Mouse (Mus musculus): ENCODE measurements around the gene Gpc2. TPM values are rescaled to one million over a fixed set of nuclear protein-coding genes. Genes with fewer than 3 reads are reported as not detected.
A peak's percentile ranks its signal among the peaks of the same experiment; 100 is the strongest.

Gpc2 gene
- total RNA-seq (2021), result under 1 TPM in 1 of 2 experiments, not detected in 1; 0.06 TPM
- long read RNA-seq, experiment 1, result 0 reads
- long read RNA-seq, experiment 2, result 0 reads

GRCm38 (mm10) chr5:138279585-138280424 lies at the start of gene Gpc2, which contains the start of the genes Gm43720 and Stag3:
Gpc2 (minus strand) TSS chr5:138280005.
Gm43720 (minus strand) TSS chr5:138279958.
Stag3 (plus strand) TSS chr5:138280240.
- intact Hi-C loops (cut with DNase I), result no loop called here

GRCm38 (mm10) chr5:138312795-138313194 lies 33.0 kb upstream of the Gpc2 start:
- DNase-seq, result no peak
- no peak overlapping the region for H3K4me3 ChIP-seq
- H3K27ac ChIP-seq, result no peak overlapping the region
- TF ChIP-seq CTCF (IDR thresholded peaks at IDR 0.05), result no peak
- intact Hi-C loops (cut with DNase I), result no loop called here

More at GRCm38 (mm10) chr5:138279585-138280424, at the start of gene Gpc2, which contains the start of the genes Gm43720 and Stag3:
- DNase-seq, result peak; percentile 85
- Histone ChIP-seq H3K27ac (no peak within 1 kb of the TSS; the same call in 1 of the 2 replicates), H3K4me3 (peak within 1 kb of the TSS; percentile 69)
- TF ChIP-seq CTCF (IDR thresholded peaks at IDR 0.05), result no peak

GRCm38 (mm10) chr5:138299613-138300012 lies 19.8 kb upstream of the Gpc2 start:
- no peak for DNase-seq
- no peak overlapping the region for H3K27ac ChIP-seq
- intact Hi-C loops (cut with DNase I), result no loop called here
- no peak for TF ChIP-seq CTCF (IDR thresholded peaks at IDR 0.05)
- no peak overlapping the region for H3K4me3 ChIP-seq

GRCm38 (mm10) chr5:138294158-138294557 lies 14.4 kb upstream of the Gpc2 start:
- intact Hi-C loops (cut with DNase I), result no loop called here
- no peak for TF ChIP-seq CTCF (IDR thresholded peaks at IDR 0.05)
- Histone ChIP-seq H3K4me3 (no peak overlapping the region), H3K27ac (no peak overlapping the region)
- DNase-seq, result no peak

GRCm38 (mm10) chr5:138291638-138292037 lies 11.8 kb upstream of the Gpc2 start:
- H3K4me3 ChIP-seq, result no peak overlapping the region
- intact Hi-C loops (cut with DNase I), result no loop called here
- no peak for DNase-seq
- no peak overlapping the region for H3K27ac ChIP-seq
- no peak for TF ChIP-seq CTCF (IDR thresholded peaks at IDR 0.05)

GRCm38 (mm10) chr5:138287861-138288260 lies 8.1 kb upstream of the Gpc2 start:
- DNase-seq, result no peak
- peak; percentile 11; the same call in 1 of the 2 replicates for TF ChIP-seq CTCF (IDR thresholded peaks at IDR 0.05)
- no peak overlapping the region for H3K27ac ChIP-seq
- no peak overlapping the region for H3K4me3 ChIP-seq
- intact Hi-C loops (cut with DNase I), result no loop called here

GRCm38 (mm10) chr5:138283540-138283939 lies 3.7 kb upstream of the Gpc2 start:
- H3K4me3 ChIP-seq, result no peak overlapping the region
- no peak for DNase-seq
- TF ChIP-seq CTCF (IDR thresholded peaks at IDR 0.05), result no peak
- intact Hi-C loops (cut with DNase I), result no loop called here
- H3K27ac ChIP-seq, result no peak overlapping the region

GRCm38 (mm10) chr5:138281798-138282197 lies 2.0 kb upstream of the Gpc2 start:
- intact Hi-C loops (cut with DNase I), result no loop called here
- DNase-seq, result no peak
- no peak overlapping the region for H3K27ac ChIP-seq
- H3K4me3 ChIP-seq, result no peak overlapping the region
- no peak for TF ChIP-seq CTCF (IDR thresholded peaks at IDR 0.05)

GRCm38 (mm10) chr5:138280829-138281228 lies 1.0 kb upstream of the Gpc2 start:
- H3K4me3 ChIP-seq, result no peak overlapping the region
- no peak for DNase-seq
- no peak for TF ChIP-seq CTCF (IDR thresholded peaks at IDR 0.05)
- no peak overlapping the region for H3K27ac ChIP-seq
- intact Hi-C loops (cut with DNase I), result no loop called here

GRCm38 (mm10) chr5:138280425-138280768 lies 592 bp upstream of the Gpc2 start:
- Histone ChIP-seq H3K27ac (no peak overlapping the region), H3K4me3 (peak overlapping the region; percentile 69)
- intact Hi-C loops (cut with DNase I), result no loop called here
- DNase-seq, result no peak
- TF ChIP-seq CTCF (IDR thresholded peaks at IDR 0.05), result no peak

- Histone ChIP-seq H3K4me3 (no peak overlapping the region), H3K27ac (no peak overlapping the region)
- TF ChIP-seq CTCF (IDR thresholded peaks at IDR 0.05), result no peak
- intact Hi-C loops (cut with DNase I), result no loop called here
- no peak for DNase-seq
Observed at GRCm38 (mm10) chr5:138277994-138278393, 1.8 kb downstream of the Gpc2 start.

GRCm38 (mm10) chr5:138275216-138276050 lies 4.4 kb downstream of the Gpc2 start:
- intact Hi-C loops (cut with DNase I), result no loop called here
- Histone ChIP-seq H3K27ac (no peak overlapping the region), H3K4me3 (no peak overlapping the region)
- no peak for TF ChIP-seq CTCF (IDR thresholded peaks at IDR 0.05)
- no peak for DNase-seq

- intact Hi-C loops (cut with DNase I), result no loop called here
- no peak overlapping the region for H3K4me3 ChIP-seq
- H3K27ac ChIP-seq, result no peak overlapping the region
- no peak for DNase-seq
- TF ChIP-seq CTCF (IDR thresholded peaks at IDR 0.05), result no peak
Observed at GRCm38 (mm10) chr5:138274186-138274585, 5.6 kb downstream of the Gpc2 start.
